Mouse (Mus musculus): ENCODE measurements around the gene Ckap2.

The Ckap2 gene

GRCm38 (mm10) chr8:22185431-22186397 lies at the start of gene Ckap2:
Gene Ckap2, minus strand, starts transcription at chr8:22185819.
- DNase-seq (ENCODE audit: low spot score) = peak; percentile 91

DNA sequence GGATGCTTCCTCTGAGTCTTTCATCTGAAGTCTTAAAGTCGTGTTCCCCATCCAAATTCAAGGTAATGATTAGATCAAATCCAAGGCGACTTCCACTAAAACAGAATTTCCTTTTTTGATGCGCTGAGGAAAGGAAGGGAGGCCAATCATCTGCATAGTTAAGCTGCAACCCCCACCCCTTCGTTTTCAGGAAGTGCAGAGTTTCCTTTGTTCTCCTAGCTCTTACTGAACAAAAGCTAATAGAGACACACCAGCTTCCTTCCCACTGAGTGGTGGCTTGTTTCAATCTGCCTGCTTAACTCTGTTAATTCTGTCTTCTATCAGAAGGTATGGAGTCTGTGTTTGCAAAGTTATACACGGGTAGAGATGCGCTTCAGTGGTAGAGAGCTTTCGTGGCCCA lies 43.0 kb upstream of the Ckap2 start:
- no peak for DNase-seq (ENCODE audit: low spot score)

DNA sequence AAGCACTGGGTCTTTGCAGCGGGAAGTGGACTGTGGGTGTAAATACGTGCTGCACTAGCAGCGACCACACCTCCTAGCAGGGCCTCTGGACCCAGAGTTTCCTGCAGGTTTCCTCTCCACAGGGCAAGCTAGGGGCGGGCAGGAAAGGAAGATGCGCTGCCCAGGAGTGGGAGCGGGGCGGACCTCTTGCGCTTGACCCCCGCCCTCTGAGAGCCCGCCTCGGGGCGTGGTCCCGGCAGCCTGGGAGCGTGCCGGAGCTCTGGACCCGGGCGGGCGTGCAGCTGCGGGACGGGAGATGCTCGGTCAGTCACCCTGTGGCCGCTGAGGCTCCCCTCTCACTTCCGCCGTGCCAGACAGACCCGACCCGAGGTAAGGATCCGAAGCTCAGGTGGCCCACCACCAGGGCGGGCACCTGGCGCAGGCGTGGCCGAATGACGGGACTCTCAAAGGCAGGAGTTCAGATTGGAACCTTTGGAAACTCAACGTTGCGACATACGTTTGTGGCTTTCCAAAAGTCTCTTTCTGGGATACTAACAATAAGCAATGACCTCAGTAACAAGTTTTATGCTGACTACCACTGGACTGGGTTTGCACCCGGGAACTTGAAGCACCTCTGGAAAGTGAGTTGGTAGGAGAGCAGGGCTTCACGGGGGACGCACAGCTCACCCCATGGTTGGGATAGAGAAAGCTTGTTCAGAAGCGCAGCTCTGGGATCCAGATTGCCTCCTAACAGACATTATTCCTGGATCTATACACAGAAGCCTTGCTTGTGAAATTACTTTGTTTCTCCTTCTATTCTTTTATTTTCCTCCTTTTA lies 41.6 kb upstream of the Ckap2 start, which contains the start of gene Thsd1:
Gene Thsd1 (plus strand): TSS at position 253 of the 817 bp plus-strand sequence.
- peak; percentile 21 for DNase-seq (ENCODE audit: low spot score)

DNA sequence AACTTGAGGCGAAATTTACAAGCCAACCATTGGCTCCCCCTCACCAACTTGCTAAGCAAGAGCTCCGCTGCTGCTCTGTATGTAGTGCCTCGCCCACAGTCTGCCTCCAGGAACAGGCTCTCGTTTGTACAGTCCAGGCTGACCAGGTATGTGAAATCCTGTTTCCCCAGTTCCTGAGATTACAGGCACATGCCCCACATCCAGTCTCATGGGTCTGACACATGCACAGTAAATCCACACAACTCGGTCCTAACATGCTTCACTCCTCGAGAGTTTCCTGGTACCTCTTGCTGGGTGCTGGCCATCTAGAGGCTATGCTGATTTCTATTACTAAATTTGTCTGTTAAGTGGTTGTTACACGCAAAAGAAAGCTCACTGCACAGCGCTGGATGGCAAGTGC lies 40.7 kb upstream of the Ckap2 start:
- DNase-seq (ENCODE audit: low spot score) = no peak

- DNase-seq (ENCODE audit: low spot score) = no peak
Measured at GRCm38 (mm10) chr8:22214826-22215225, 29.2 kb upstream of the Ckap2 start.

DNA sequence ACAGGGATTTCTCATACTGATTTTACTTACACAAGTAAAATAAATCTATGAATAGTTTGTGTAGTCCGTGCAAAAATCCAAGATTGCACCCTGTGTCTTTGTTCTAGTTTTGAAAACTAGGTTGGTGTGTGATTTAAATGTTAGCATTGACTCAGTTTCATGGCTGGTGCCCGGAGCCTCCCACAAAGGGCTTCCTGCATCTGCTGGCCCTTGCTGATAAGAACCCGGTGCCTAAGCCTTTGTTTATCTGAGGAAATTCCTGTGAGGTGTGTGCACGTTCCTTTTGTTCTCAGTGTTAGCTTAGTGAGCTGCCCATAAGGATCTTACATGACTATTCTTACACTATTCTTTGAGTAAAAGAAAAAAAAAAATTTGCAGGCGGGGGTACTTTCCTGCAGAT lies 23.4 kb upstream of the Ckap2 start:
- DNase-seq (ENCODE audit: low spot score) = no peak

DNA sequence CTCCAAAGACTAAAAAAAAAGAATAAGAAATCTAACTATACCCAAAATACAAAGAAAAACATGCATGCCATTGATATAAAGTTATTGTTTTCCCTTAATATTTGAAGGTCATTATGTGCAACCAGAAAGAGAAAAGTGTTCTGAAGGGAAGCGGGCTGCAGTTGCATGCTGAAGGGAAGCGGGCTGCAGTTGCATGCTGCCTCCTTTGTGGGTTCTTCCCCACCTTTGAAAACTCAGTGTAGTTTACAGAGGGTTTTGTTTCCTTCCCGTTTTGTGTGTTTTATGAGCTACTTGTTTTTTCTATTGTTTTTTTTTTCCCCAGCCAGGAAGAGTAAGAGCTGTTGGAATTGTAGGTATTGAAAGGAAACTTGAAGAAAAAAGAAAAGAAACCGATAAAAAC lies 21.9 kb upstream of the Ckap2 start:
- DNase-seq (ENCODE audit: low spot score) = no peak

- peak; percentile 17 for DNase-seq (ENCODE audit: low spot score)
Measured at GRCm38 (mm10) chr8:22199481-22199880, 13.9 kb upstream of the Ckap2 start.

GRCm38 (mm10) chr8:22197914-22198313 lies 12.3 kb upstream of the Ckap2 start:
- DNase-seq (ENCODE audit: low spot score) = no peak

DNA sequence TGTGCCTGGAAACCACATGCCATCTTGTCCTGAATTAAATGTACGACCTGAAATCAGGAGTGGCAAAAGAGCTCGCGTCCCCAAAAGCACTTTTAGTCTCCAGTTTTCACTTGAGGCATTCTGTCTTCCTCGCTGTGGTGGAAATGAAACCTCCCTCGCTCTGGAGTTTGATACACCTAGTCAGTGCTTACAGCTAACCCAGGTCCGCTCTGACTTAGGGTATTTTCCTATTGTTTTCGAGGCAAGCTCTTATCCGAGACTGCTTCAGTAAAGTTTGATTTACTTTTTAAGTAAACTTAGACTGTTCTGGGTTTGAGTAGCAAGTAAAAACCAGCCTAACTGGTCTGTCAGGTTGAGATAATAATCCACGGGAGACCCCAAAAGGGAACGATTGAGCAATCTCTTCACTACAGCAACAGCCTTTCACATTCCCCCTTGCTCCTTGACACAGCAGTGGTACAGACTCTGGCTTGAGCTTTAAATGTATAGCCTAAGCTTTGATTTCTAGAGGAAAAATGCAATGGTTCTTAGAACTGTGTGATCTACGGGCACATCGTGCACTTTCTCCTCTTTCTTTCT lies 7.9 kb upstream of the Ckap2 start:
- DNase-seq (ENCODE audit: low spot score) = no peak

GRCm38 (mm10) chr8:22192660-22193431 lies 7.2 kb upstream of the Ckap2 start, which contains the start of gene Vps36:
Gene Vps36, plus strand, starts transcription at chr8:22192809.
- DNase-seq (ENCODE audit: low spot score) = peak; percentile 87

DNA sequence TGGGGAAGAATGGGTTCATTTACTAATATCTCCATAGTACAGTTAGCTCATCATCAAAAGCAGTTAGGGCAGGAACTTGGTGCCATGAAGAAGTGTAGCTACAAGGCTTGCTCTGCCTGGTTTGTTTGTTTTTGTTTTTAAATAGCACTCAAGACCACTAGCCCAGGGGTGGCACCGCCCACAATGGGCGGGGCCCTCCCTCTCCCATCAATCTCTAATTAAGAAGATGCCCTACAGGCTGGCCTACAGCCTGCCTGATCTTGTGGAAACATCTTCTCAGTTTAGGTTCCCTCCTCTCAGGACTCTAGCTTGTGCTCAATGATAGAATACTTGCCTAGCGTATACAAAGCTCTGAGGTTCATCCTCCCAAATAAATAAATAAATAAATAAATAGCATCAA lies 735 bp downstream of the Ckap2 start:
- DNase-seq (ENCODE audit: low spot score) = no peak

DNA sequence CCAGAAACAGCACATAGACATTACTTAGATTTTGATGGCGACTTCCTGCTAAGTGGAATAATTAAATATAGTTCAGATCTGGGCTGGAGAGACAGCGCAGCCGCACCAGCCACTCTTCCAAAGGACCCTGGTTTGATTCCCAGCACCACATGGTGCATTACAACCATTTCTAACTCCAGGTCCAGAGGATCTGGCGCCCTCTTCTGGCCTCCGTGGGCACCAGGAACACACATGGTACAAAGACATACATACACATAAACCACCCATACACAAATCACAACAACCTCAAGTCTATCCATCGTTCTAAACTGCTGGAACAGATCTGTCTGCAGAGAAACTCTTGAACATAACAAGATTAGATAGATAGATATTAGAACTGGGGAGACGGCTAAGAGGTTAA lies 9.7 kb downstream of the Ckap2 start:
- DNase-seq (ENCODE audit: low spot score) = no peak

DNA sequence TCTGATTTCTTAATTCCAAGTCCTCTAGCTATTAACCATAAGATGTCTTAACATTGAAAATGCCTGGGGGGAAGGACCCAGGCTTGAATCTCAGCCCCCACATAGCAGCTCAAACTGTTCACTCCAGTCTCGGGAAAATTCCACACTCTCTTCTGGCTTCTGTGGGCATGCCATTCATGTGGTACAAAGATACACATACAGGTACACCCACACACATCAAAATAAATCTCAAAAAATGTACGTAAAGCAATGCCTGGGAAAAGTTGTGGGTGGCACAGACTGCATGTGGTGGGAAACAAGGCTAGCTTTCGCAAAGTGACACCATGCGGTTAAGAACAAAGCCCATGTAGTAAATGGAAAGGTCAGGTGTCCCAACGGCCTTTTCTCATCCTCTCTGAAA lies 16.5 kb downstream of the Ckap2 start:
- DNase-seq (ENCODE audit: low spot score) = no peak

- DNase-seq (ENCODE audit: low spot score) = peak; percentile 88
Measured at GRCm38 (mm10) chr8:22166080-22166603, 19.5 kb downstream of the Ckap2 start, which contains the start of gene Nek3. Gene Nek3, minus strand, starts transcription at chr8:22166435.

DNA sequence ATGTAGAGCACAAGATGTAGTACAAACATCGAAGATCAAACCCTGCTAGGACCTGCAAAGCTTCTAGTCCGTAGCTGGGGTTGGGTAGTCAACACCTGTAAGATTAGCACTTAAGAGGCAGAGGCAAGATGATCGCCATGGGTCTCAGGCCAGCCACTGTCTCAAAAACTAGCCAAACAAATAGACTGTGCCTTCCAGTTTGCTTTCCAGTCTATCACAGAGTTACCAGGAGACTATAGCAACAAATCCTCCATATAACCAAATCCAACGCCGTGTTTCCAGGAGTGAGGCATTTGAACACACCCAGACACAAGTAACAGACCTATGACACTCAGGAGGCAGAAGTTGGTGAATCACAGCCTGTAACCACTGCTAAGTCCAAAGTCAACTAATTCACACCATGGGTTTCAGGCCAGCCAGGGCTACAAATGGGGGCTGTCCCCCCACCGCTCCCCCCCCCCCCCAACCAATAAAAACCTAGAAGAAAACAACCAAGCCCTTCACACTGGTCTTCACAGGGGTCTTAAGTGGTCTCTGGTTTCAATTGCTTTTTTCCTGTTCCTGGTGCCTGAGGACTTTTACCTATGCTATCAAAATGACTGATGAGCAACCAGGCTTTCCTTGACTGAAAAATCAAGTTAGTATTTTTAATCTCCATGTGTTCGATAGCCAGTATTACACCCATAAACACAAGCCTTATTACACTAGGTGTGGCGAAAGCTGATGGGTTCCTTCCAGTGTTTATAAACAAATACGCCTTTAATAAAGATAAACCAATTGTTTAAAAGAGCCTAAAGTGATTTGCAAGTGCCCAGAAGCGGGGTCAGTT lies 20.2 kb downstream of the Ckap2 start:
- DNase-seq (ENCODE audit: low spot score) = no peak

- DNase-seq (ENCODE audit: low spot score) = no peak
Measured at GRCm38 (mm10) chr8:22164431-22164830, 21.2 kb downstream of the Ckap2 start.

DNA sequence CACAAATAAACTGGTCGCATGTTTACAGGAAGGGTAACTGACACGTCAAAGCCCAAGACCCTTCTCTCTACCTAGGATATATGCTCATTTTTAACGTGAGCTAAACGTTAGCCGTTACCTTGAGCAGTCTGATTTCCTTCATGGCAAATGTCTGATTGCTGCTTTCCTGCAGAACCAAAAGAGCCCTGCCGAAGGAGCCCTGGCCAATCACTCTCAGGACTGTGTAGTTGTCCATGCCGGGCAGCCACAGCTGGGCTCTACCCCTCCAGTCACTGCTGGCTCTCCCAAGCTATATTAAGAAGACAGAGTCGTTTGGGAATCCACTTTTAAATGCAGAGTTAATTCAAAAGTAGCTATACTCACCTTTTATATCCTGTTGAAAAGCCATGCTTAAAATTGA lies 23.4 kb downstream of the Ckap2 start:
- no peak for DNase-seq (ENCODE audit: low spot score)

DNA sequence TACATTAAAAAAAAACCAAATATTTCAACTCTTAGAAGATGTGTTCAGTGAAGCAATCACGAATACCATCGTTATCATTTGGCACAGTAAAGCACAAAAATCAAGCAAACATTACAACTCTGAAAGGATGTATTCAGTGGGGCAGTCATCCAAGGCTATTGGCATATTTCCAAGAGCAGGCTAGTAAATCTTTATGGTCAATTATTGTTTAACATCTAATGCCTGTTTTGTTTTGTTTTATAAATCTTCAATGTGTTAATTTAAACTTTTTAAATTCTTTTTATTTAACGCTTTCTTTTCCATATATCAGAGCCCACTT lies 35.3 kb downstream of the Ckap2 start:
- no peak for DNase-seq (ENCODE audit: low spot score)

GRCm38 (mm10) chr8:22149643-22150344 lies 35.8 kb downstream of the Ckap2 start:
- DNase-seq (ENCODE audit: low spot score) = no peak

Data from testis, postnatal 14 days (tissue).